Mouse (Mus musculus) cerebellum, adult 18-20 months (tissue): ENCODE results near the gene Stat5a.

Experiments
- DNase-seq, 2 experiments: peaks; one replicate each; pipeline ENCODE4 v3.0.0; 2021

The Stat5a gene

GRCm38 (mm10) chr11:100898441-100899199 is 39.5 kb downstream of the Stat5a start:
- no peak for DNase-seq

GRCm38 (mm10) chr11:100904580-100905351 is 45.6 kb downstream of the Stat5a start:
- no peak for DNase-seq

DNA sequence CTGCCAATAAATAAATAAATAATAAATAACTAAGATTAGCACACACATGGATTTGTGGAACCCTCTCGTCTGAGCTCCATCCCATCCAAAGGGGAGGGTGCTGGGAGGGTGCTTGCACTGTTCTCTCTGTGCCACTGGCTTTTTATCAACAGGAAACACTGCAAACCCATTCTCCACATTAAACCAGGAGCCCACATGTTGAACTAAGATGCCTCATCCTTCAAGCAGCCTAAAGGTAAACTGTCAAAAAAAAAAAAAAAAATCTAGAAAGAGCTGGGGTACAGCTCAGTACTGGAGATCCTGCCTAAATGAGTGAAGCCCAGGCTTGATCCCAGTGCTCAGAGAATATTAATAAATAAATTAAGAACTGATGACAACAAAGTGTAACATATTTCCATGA is 46.8 kb downstream of the Stat5a start:
- DNase-seq: no peak

DNA sequence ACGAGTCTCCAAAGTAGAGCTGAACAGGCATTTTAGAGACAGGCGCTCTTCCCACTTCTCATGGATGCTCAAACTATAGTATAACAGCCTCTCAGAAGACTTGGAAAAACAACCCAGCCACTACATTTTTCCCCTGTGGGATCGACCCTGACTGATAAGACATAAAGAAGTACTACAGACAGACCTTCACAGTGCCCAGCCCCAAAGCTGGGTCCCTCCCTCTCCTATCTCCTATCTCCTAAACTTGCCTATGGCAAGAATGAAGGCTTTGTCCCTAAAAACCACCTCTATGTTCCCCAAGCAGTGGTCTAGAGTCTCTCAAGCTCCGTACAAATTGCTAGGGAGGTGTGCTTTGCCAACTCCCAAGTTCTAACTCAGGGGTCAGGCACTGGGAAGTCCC is 47.7 kb downstream of the Stat5a start:
- DNase-seq: no peak

DNA sequence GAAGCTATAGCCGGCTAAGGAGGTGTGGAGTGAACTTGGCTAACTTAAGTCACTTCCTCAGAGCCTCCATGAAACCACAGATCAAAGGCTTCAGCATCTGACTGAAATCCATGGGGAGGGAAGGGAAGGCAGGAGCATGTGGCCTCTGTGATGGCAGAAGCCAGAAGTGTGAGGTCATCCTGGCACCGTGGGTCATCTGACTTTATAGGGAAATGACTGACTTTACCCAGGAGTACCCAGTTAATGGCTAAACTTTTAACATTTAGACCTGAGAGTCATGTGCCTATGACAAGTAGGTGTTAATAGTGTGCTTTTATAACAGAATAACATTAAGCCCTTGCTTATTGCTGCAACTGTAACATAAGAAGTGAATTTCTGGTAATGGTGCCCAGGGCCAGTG is 49.0 kb downstream of the Stat5a start:
- DNase-seq: no peak

DNA sequence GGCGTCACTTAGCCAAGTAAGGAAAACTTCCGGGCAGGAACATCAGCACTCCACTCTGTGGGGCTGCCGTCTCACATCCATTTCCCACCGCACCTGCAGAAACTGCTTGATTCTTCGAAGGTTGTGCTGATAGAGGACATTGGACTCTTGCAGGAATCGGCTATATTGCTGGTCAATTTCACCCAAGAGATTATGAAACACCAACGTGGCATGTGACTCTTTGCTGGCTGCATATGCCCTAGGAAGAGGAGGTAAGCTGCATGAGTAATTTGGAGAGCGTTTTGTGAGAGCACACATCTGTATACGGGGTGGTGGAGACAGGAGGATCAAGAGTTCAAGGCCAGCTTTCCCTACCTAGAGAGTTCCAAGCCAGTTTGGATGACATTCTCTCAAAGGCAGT is 49.4 kb downstream of the Stat5a start:
- DNase-seq: no peak

- no peak for DNase-seq
Observed at GRCm38 (mm10) chr11:100912401-100913155, 53.4 kb downstream of the Stat5a start.

DNA sequence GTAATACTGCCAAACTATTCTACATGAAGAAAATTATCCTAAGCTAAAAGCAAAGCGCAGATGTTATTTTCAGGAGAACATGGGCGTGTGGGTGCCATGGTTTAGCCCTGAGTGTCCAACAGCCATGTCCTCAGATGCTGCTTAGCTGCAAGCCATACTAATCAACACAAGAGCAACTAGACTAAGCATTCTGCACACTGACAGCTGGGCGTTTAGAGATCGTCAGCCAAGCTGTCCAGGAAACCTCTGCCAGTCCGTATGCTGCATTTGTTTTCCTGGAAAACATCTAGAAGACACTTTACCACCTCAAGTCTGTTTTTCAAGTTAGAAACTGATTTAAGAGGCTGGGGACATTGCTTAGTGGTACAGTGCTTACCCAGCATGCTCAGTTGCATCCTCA is 55.3 kb downstream of the Stat5a start:
- DNase-seq: no peak

DNA sequence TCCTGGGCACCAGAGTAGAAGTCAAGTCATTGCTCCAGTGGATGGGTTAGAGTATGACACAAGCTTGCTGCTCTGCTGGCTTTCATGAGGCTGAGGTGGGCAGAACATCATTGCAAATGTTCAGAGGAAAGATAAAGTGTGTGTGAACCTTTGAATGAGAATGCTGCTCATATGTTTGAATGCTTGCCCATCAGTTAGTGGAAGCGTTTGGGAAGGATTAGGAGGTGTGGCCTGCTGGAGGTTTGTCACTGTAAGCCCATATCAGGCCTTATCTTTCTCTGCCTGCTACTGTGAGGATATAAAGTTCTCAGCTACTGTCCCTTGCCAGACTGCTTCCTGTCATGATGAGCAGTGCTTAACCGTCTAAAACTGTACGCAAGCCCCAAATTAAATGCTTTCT is 55.9 kb downstream of the Stat5a start:
- DNase-seq: no peak

- DNase-seq: no peak
Observed at GRCm38 (mm10) chr11:100916432-100916971, 57.4 kb downstream of the Stat5a start.

- DNase-seq: no peak
Observed at GRCm38 (mm10) chr11:100918007-100918406, 58.9 kb downstream of the Stat5a start.

- no peak for DNase-seq
Observed at GRCm38 (mm10) chr11:100920887-100921624, 61.9 kb downstream of the Stat5a start.

DNA sequence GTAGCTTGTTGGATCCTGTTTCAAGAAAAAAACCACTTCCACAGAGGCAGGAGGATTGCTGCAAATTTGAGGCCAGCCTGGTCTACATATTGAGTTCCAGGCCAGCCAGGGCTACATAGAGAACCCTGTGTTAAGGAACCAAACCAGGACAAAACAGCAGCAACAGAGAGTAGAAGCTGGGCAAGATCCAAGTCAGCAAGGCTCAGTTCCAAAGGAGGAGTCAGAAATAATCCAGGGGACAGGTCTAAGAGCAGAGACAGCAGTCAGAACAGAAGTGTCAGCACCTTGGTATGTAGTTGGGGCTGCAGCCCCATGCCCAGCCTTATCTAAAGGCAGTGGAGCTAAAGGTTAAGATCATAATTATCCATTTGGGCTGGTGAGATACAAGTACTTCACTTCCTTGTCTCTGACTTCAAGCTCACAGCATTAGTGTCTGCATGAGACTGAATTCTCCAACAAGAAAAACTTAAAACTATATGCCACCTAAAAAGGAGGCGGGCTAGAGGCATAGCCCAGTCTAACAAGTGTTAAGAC is 65.3 kb downstream of the Stat5a start:
- no peak for DNase-seq

- DNase-seq: no peak
Observed at GRCm38 (mm10) chr11:100927386-100927785, 68.2 kb downstream of the Stat5a start.

- no peak for DNase-seq
Observed at GRCm38 (mm10) chr11:100930611-100931010, 71.5 kb downstream of the Stat5a start.

DNA sequence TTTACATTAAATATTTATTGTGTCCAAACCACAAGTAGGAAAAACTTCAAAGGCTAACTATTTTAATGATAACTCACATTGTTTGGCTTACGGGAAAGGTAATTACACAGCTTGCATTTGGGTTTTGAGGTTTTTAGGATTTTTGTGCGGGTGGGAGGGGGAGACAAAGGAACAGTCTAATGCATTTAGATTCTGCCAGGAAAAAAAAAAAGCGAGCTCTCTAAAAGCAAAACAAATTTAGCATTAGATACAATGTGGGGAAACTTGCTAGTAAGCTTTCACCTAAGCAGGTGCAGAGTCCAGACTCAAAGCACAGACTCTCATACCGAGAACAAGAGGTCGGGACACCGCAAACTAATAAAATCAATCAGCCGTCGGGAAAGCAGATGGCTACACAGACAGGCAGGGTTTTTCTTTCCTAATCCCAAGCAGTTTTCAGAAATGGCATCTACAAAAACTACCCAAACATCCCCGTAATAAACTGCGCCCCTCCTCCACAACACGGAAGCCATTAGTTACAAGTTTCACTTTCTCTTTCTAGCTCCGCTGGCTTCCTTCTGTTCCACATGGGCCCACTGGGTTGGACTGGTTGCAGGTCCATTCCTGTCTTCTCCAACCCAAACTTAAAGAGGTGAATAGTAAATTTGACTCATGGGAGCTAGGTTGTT is 72.2 kb downstream of the Stat5a start:
- no peak for DNase-seq
